Mouse (Mus musculus): ENCODE measurements around the gene Acsl3. TPM values are rescaled to one million over a fixed set of nuclear protein-coding genes. Genes with fewer than 3 reads are reported as not detected.

Acsl3 gene
- total and polyA plus RNA-seq, 2 experiments from 2014 or later, result 47.5 to 117 TPM

GRCm38 (mm10) chr1:78702282-78702963 lies 44.8 kb downstream of the Acsl3 start:
- Histone ChIP-seq H3K4me3 (ENCODE audit: low read depth, low read length) (no peak overlapping the region), H3K9ac (replicated peaks; ENCODE audit: low read depth, low read length) (no peak overlapping the region), H3K4me1 (ENCODE audit: control insufficient read depth, insufficient read depth) (no peaks in the 10 kb centered on the region), H3K27me3 (ENCODE audit: control insufficient read depth, insufficient read depth, low read length) (no peaks in the 10 kb centered on the region), H3K27ac (ENCODE audit: low read depth) (no peak overlapping the region), H3K9me3 (replicated peaks; ENCODE audit: control insufficient read depth, low read length) (no peaks in the 10 kb centered on the region), H3K4me2 (ENCODE audit: low read depth, low read length) (no peak overlapping the region), H3K36me3 (replicated peaks; ENCODE audit: control insufficient read depth, insufficient read depth, low read length) (peaks cover 72% of the 10 kb centered on the region)
- DNase-seq (ENCODE audit: low spot score), result no peak
- 63% methylated on average over 14 of the region's 14 CpGs for WGBS
- no peak for TF ChIP-seq CTCF (IDR thresholded peaks at IDR 0.05; ENCODE audit: low read depth)
- no peak for TF ChIP-seq EP300 (IDR thresholded peaks at IDR 0.05; ENCODE audit: low read depth)
- ATAC-seq (ENCODE audit: insufficient read depth, low read depth), result no peak

GRCm38 (mm10) chr1:78702964-78703285 lies 45.3 kb downstream of the Acsl3 start:
- no peak for TF ChIP-seq EP300 (IDR thresholded peaks at IDR 0.05; ENCODE audit: low read depth)
- Histone ChIP-seq H3K36me3 (replicated peaks; ENCODE audit: control insufficient read depth, insufficient read depth, low read length) (peaks cover 69% of the 10 kb centered on the region), H3K9ac (replicated peaks; ENCODE audit: low read depth, low read length) (no peak overlapping the region), H3K9me3 (replicated peaks; ENCODE audit: control insufficient read depth, low read length) (no peaks in the 10 kb centered on the region), H3K4me3 (ENCODE audit: low read depth, low read length) (no peak overlapping the region), H3K4me1 (ENCODE audit: control insufficient read depth, insufficient read depth) (no peaks in the 10 kb centered on the region), H3K27ac (ENCODE audit: low read depth) (no peak overlapping the region), H3K27me3 (ENCODE audit: control insufficient read depth, insufficient read depth, low read length) (no peaks in the 10 kb centered on the region), H3K4me2 (ENCODE audit: low read depth, low read length) (no peak overlapping the region)
- DNase-seq (ENCODE audit: low spot score), result no peak
- no peak; the same call in 1 of the 2 replicates for ATAC-seq (ENCODE audit: insufficient read depth, low read depth)
- 77% methylated on average over 2 of the region's 2 CpGs for WGBS

GRCm38 (mm10) chr1:78706338-78706737 lies 48.7 kb downstream of the Acsl3 start:
- Histone ChIP-seq H3K9me3 (replicated peaks; ENCODE audit: control insufficient read depth, low read length) (no peaks in the 10 kb centered on the region), H3K4me1 (ENCODE audit: control insufficient read depth, insufficient read depth) (no peaks in the 10 kb centered on the region), H3K27ac (ENCODE audit: low read depth) (no peak overlapping the region), H3K9ac (replicated peaks; ENCODE audit: low read depth, low read length) (no peak overlapping the region), H3K27me3 (ENCODE audit: control insufficient read depth, insufficient read depth, low read length) (no peaks in the 10 kb centered on the region), H3K4me2 (ENCODE audit: low read depth, low read length) (no peak overlapping the region), H3K36me3 (replicated peaks; ENCODE audit: control insufficient read depth, insufficient read depth, low read length) (peaks cover 41% of the 10 kb centered on the region), H3K4me3 (ENCODE audit: low read depth, low read length) (no peak overlapping the region)
- DNase-seq (ENCODE audit: low spot score) (no peak), ATAC-seq (ENCODE audit: insufficient read depth, low read depth) (no peak)
- TF ChIP-seq CTCF (IDR thresholded peaks at IDR 0.05; ENCODE audit: low read depth) (no peak), EP300 (IDR thresholded peaks at IDR 0.05; ENCODE audit: low read depth) (no peak)
- 79% methylated on average over 10 of the region's 10 CpGs for WGBS

GRCm38 (mm10) chr1:78707280-78707679 lies 49.7 kb downstream of the Acsl3 start:
- no peaks in the 10 kb centered on the region for H3K9me3 ChIP-seq (replicated peaks; ENCODE audit: control insufficient read depth, low read length)
- no peak overlapping the region for H3K4me2 ChIP-seq (ENCODE audit: low read depth, low read length)
- peaks cover 33% of the 10 kb centered on the region for H3K36me3 ChIP-seq (replicated peaks; ENCODE audit: control insufficient read depth, insufficient read depth, low read length)
- no peaks in the 10 kb centered on the region for H3K27me3 ChIP-seq (ENCODE audit: control insufficient read depth, insufficient read depth, low read length)
- peak; percentile 21 for DNase-seq (ENCODE audit: low spot score)
- 61% methylated on average over 4 of the region's 4 CpGs for WGBS
- no peak overlapping the region for H3K27ac ChIP-seq (ENCODE audit: low read depth)
- no peak for ATAC-seq (ENCODE audit: insufficient read depth, low read depth)
- H3K4me1 ChIP-seq (ENCODE audit: control insufficient read depth, insufficient read depth), result no peaks in the 10 kb centered on the region
- H3K4me3 ChIP-seq (ENCODE audit: low read depth, low read length), result no peak overlapping the region
- H3K9ac ChIP-seq (replicated peaks; ENCODE audit: low read depth, low read length), result no peak overlapping the region
- no peak for TF ChIP-seq EP300 (IDR thresholded peaks at IDR 0.05; ENCODE audit: low read depth)
- TF ChIP-seq CTCF (IDR thresholded peaks at IDR 0.05; ENCODE audit: low read depth), result peak; percentile 27; the same call in 1 of the 2 replicates

GRCm38 (mm10) chr1:78710026-78710425 lies 52.4 kb downstream of the Acsl3 start:
- Histone ChIP-seq H3K36me3 (replicated peaks; ENCODE audit: control insufficient read depth, insufficient read depth, low read length) (peaks cover 7% of the 10 kb centered on the region; the same call in 1 of the 2 replicates), H3K4me1 (ENCODE audit: control insufficient read depth, insufficient read depth) (no peaks in the 10 kb centered on the region), H3K4me3 (ENCODE audit: low read depth, low read length) (no peak overlapping the region), H3K27me3 (ENCODE audit: control insufficient read depth, insufficient read depth, low read length) (no peaks in the 10 kb centered on the region), H3K4me2 (ENCODE audit: low read depth, low read length) (no peak overlapping the region), H3K27ac (ENCODE audit: low read depth) (no peak overlapping the region), H3K9me3 (replicated peaks; ENCODE audit: control insufficient read depth, low read length) (no peaks in the 10 kb centered on the region), H3K9ac (replicated peaks; ENCODE audit: low read depth, low read length) (no peak overlapping the region)
- no peak for ATAC-seq (ENCODE audit: insufficient read depth, low read depth)
- no peak for DNase-seq (ENCODE audit: low spot score)
- TF ChIP-seq EP300 (IDR thresholded peaks at IDR 0.05; ENCODE audit: low read depth) (no peak), CTCF (IDR thresholded peaks at IDR 0.05; ENCODE audit: low read depth) (no peak)
